Mouse (Mus musculus): ENCODE data around the gene Ccdc12. TPM values are rescaled to one million over a fixed set of nuclear protein-coding genes. Genes with fewer than 3 reads are reported as not detected.

Ccdc12 gene
- polyA plus RNA-seq, 1 experiment from 2014 or later = 144 TPM

GRCm38 (mm10) chr9:110733102-110733501, 76.8 kb downstream of the Ccdc12 start:
- Histone ChIP-seq H3K9me3 (ENCODE audit: control insufficient read depth, low read length) (no peaks in the 10 kb centered on the region), H3K27ac (ENCODE audit: low read depth, low read length) (peak overlapping the region; percentile 54; the same call in 1 of the 2 replicates), H3K4me1 (ENCODE audit: control insufficient read depth, insufficient read depth, low read length) (peaks cover 19% of the 10 kb centered on the region), H3K4me2 (peak overlapping the region; percentile 76), H3K9ac (ENCODE audit: low read length) (peak overlapping the region; percentile 56), H3K36me3 (ENCODE audit: control insufficient read depth, insufficient read depth, low read length) (no peaks in the 10 kb centered on the region), H3K27me3 (ENCODE audit: control insufficient read depth, insufficient read depth, low read length) (peaks cover 9% of the 10 kb centered on the region), H3K4me3 (ENCODE audit: low read depth, low read length) (peak overlapping the region; percentile 28)
- WGBS = 13% methylated on average over 8 of the region's 8 CpGs
- peak; percentile 44; the same call in 1 of the 2 replicates for ATAC-seq (ENCODE audit: low FRiP score)
- no peak for DNase-seq (ENCODE audit: low spot score, missing footprints)

GRCm38 (mm10) chr9:110734154-110734553, 77.9 kb downstream of the Ccdc12 start:
- peaks cover 19% of the 10 kb centered on the region for H3K4me1 ChIP-seq (ENCODE audit: control insufficient read depth, insufficient read depth, low read length)

GRCm38 (mm10) chr9:110736362-110736761, 80.1 kb downstream of the Ccdc12 start:
- WGBS = 56% methylated on average over 9 of the region's 9 CpGs
- Histone ChIP-seq H3K9ac (ENCODE audit: low read length) (no peak overlapping the region), H3K4me2 (no peak overlapping the region), H3K27me3 (ENCODE audit: control insufficient read depth, insufficient read depth, low read length) (peaks cover 16% of the 10 kb centered on the region), H3K36me3 (ENCODE audit: control insufficient read depth, insufficient read depth, low read length) (no peaks in the 10 kb centered on the region), H3K9me3 (ENCODE audit: control insufficient read depth, low read length) (no peaks in the 10 kb centered on the region), H3K4me3 (ENCODE audit: low read depth, low read length) (no peak overlapping the region), H3K4me1 (ENCODE audit: control insufficient read depth, insufficient read depth, low read length) (peaks cover 19% of the 10 kb centered on the region), H3K27ac (ENCODE audit: low read depth, low read length) (no peak overlapping the region)
- DNase-seq (ENCODE audit: low spot score, missing footprints) (no peak), ATAC-seq (ENCODE audit: low FRiP score) (no peak)

More at GRCm38 (mm10) chr9:110734154-110734553, 77.9 kb downstream of the Ccdc12 start:
- WGBS = 78% methylated on average over 7 of the region's 7 CpGs
- DNase-seq (ENCODE audit: low spot score, missing footprints) = no peak
- Histone ChIP-seq H3K36me3 (ENCODE audit: control insufficient read depth, insufficient read depth, low read length) (no peaks in the 10 kb centered on the region), H3K9me3 (ENCODE audit: control insufficient read depth, low read length) (no peaks in the 10 kb centered on the region), H3K4me2 (no peak overlapping the region), H3K27ac (ENCODE audit: low read depth, low read length) (no peak overlapping the region), H3K4me3 (ENCODE audit: low read depth, low read length) (no peak overlapping the region), H3K27me3 (ENCODE audit: control insufficient read depth, insufficient read depth, low read length) (peaks cover 9% of the 10 kb centered on the region), H3K9ac (ENCODE audit: low read length) (no peak overlapping the region)
- ATAC-seq (ENCODE audit: low FRiP score) = no peak

- ATAC-seq (ENCODE audit: low FRiP score) (no peak), DNase-seq (ENCODE audit: low spot score, missing footprints) (no peak)
- no peak overlapping the region for H3K9ac ChIP-seq (ENCODE audit: low read length)
- H3K36me3 ChIP-seq (ENCODE audit: control insufficient read depth, insufficient read depth, low read length) = no peaks in the 10 kb centered on the region
- H3K27ac ChIP-seq (ENCODE audit: low read depth, low read length) = no peak overlapping the region
- 26% methylated on average over 1 of the region's 1 CpGs for WGBS
- no peak overlapping the region for H3K4me2 ChIP-seq
- no peaks in the 10 kb centered on the region for H3K9me3 ChIP-seq (ENCODE audit: control insufficient read depth, low read length)
- peaks cover 19% of the 10 kb centered on the region for H3K4me1 ChIP-seq (ENCODE audit: control insufficient read depth, insufficient read depth, low read length)
- H3K4me3 ChIP-seq (ENCODE audit: low read depth, low read length) = no peak overlapping the region
- peaks cover 17% of the 10 kb centered on the region for H3K27me3 ChIP-seq (ENCODE audit: control insufficient read depth, insufficient read depth, low read length)
These were observed 81.8 kb downstream of the Ccdc12 start for GRCm38 (mm10) chr9:110738054-110738453.

GRCm38 (mm10) chr9:110739961-110740360, 83.7 kb downstream of the Ccdc12 start:
- no peak overlapping the region for H3K27ac ChIP-seq (ENCODE audit: low read depth, low read length)
- peaks cover 21% of the 10 kb centered on the region for H3K27me3 ChIP-seq (ENCODE audit: control insufficient read depth, insufficient read depth, low read length)
- H3K36me3 ChIP-seq (ENCODE audit: control insufficient read depth, insufficient read depth, low read length) = no peaks in the 10 kb centered on the region
- no peak for DNase-seq (ENCODE audit: low spot score, missing footprints)
- no peak overlapping the region for H3K9ac ChIP-seq (ENCODE audit: low read length)
- H3K9me3 ChIP-seq (ENCODE audit: control insufficient read depth, low read length) = no peaks in the 10 kb centered on the region
- no peak overlapping the region for H3K4me2 ChIP-seq
- H3K4me1 ChIP-seq (ENCODE audit: control insufficient read depth, insufficient read depth, low read length) = peaks cover 11% of the 10 kb centered on the region
- H3K4me3 ChIP-seq (ENCODE audit: low read depth, low read length) = no peak overlapping the region
- 90% methylated on average over 7 of the region's 7 CpGs for WGBS
- ATAC-seq (ENCODE audit: low FRiP score) = no peak

- no peaks in the 10 kb centered on the region for H3K36me3 ChIP-seq (ENCODE audit: control insufficient read depth, insufficient read depth, low read length)
- WGBS = 3% methylated on average over 17 of the region's 17 CpGs
- H3K27ac ChIP-seq (ENCODE audit: low read depth, low read length) = peak within 1 kb of the TSS; percentile 44; the same call in 1 of the 2 replicates
- H3K4me3 ChIP-seq (ENCODE audit: low read depth, low read length) = peak within 1 kb of the TSS; percentile 68
- peaks cover 9% of the 10 kb centered on the region for H3K4me1 ChIP-seq (ENCODE audit: control insufficient read depth, insufficient read depth, low read length)
- peak within 1 kb of the TSS; percentile 81 for H3K9ac ChIP-seq (ENCODE audit: low read length)
- H3K27me3 ChIP-seq (ENCODE audit: control insufficient read depth, insufficient read depth, low read length) = peaks cover 23% of the 10 kb centered on the region
- no peak for ATAC-seq (ENCODE audit: low FRiP score)
- no peaks in the 10 kb centered on the region for H3K9me3 ChIP-seq (ENCODE audit: control insufficient read depth, low read length)
- DNase-seq (ENCODE audit: low spot score, missing footprints) = peak; percentile 93
- H3K4me2 ChIP-seq = peak within 1 kb of the TSS; percentile 92
These were observed 85.5 kb downstream of the Ccdc12 start, which contains the start of gene Myl3 for GRCm38 (mm10) chr9:110741711-110742294. Gene Myl3 (plus strand): TSS chr9:110741861.

- DNase-seq (ENCODE audit: low spot score, missing footprints) (no peak), ATAC-seq (ENCODE audit: low FRiP score) (peak; percentile 77)
- Histone ChIP-seq H3K4me2 (peak overlapping the region; percentile 92), H3K36me3 (ENCODE audit: control insufficient read depth, insufficient read depth, low read length) (no peaks in the 10 kb centered on the region), H3K9me3 (ENCODE audit: control insufficient read depth, low read length) (no peaks in the 10 kb centered on the region), H3K9ac (ENCODE audit: low read length) (peak overlapping the region; percentile 81), H3K27me3 (ENCODE audit: control insufficient read depth, insufficient read depth, low read length) (peaks cover 23% of the 10 kb centered on the region), H3K27ac (ENCODE audit: low read depth, low read length) (peak overlapping the region; percentile 44; the same call in 1 of the 2 replicates), H3K4me3 (ENCODE audit: low read depth, low read length) (peak overlapping the region; percentile 68), H3K4me1 (ENCODE audit: control insufficient read depth, insufficient read depth, low read length) (peaks cover 9% of the 10 kb centered on the region)
- 1% methylated on average over 46 of the region's 71 CpGs for WGBS
These were observed 86.1 kb downstream of the Ccdc12 start for GRCm38 (mm10) chr9:110742295-110742950.

- peaks cover 23% of the 10 kb centered on the region for H3K27me3 ChIP-seq (ENCODE audit: control insufficient read depth, insufficient read depth, low read length)
- H3K9me3 ChIP-seq (ENCODE audit: control insufficient read depth, low read length) = no peaks in the 10 kb centered on the region
- H3K4me1 ChIP-seq (ENCODE audit: control insufficient read depth, insufficient read depth, low read length) = peaks cover 9% of the 10 kb centered on the region
- peak; percentile 96 for DNase-seq (ENCODE audit: low spot score, missing footprints)
- H3K4me2 ChIP-seq = peak overlapping the region; percentile 92
- under 1% methylated on average over 42 of the region's 49 CpGs for WGBS
- H3K27ac ChIP-seq (ENCODE audit: low read depth, low read length) = peak overlapping the region; percentile 44
- ATAC-seq (ENCODE audit: low FRiP score) = peak; percentile 68
- H3K9ac ChIP-seq (ENCODE audit: low read length) = peak overlapping the region; percentile 81
- peak overlapping the region; percentile 68 for H3K4me3 ChIP-seq (ENCODE audit: low read depth, low read length)
- no peaks in the 10 kb centered on the region for H3K36me3 ChIP-seq (ENCODE audit: control insufficient read depth, insufficient read depth, low read length)
These were observed 86.7 kb downstream of the Ccdc12 start for GRCm38 (mm10) chr9:110742951-110743455.

All from midbrain, embryonic 11.5 days (tissue).